ENCODE assay signal across 26 mouse cellular contexts in the genomic region with DNA sequence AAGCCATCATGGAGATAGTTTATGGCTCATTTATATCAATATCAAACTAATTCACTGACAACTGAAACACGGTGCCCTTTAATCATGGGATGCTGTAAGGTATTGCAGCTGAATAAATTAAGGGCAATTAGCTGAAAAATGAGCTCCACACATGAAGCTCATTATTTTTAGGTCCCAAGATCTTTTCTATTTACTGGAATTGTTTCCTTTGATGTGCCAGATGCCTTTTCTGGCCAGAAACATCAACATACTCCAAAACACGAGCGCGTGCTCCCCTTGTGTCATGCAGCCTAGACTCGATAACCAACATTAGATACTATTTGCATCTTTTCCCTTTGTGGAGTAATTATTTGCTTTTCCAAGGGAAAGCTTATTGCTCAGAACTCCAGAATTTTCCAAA.
DNase-seq lines count a peak whose midpoint lies in the region; ATAC-seq lines count a peak whose summit lies in the region.
"Had no signal": no experiment of that assay in that cellular context is flagged by ENCODE, and none has a peak within 500 bp of the region (broad histone marks: within the 10 kb centered on the region; RNA-seq: fewer than 3 reads in every experiment).

No protein-coding gene starts in this region.

- no peak overlapping the region for H3K4me2 ChIP-seq in forebrain, embryonic 14.5 days (ENCODE audit: low read length)
- H3K4me2 ChIP-seq in forebrain, embryonic 11.5 days (ENCODE audit: low read depth, low read length, severe bottlenecking): no peak overlapping the region
- H3K4me2 ChIP-seq in midbrain, embryonic 14.5 days (ENCODE audit: low read length): no peak overlapping the region
- no peak overlapping the region for H3K4me2 ChIP-seq in midbrain, embryonic 15.5 days
- H3K4me2 ChIP-seq: embryonic facial prominence, embryonic 13.5 days; embryonic facial prominence, embryonic 15.5 days; forebrain, embryonic 13.5 days had no signal

- no peak overlapping the region for H3K4me3 ChIP-seq in forebrain, embryonic 14.5 days (ENCODE audit: low read depth, low read length)
- H3K4me3 ChIP-seq in forebrain, embryonic 11.5 days (ENCODE audit: low read depth, low read length): no peak overlapping the region
- no peak overlapping the region for H3K4me3 ChIP-seq in midbrain, embryonic 14.5 days (replicated peaks; ENCODE audit: low read depth, low read length)
- no peak overlapping the region for H3K4me3 ChIP-seq in midbrain, embryonic 15.5 days
- H3K4me3 ChIP-seq: embryonic facial prominence, embryonic 13.5 days; embryonic facial prominence, embryonic 15.5 days; erythroblast, embryonic 14.5 days; forebrain, embryonic 10.5 days; forebrain, embryonic 13.5 days had no signal

- no peaks in the 10 kb centered on the region for H3K9me3 ChIP-seq in forebrain, embryonic 14.5 days (replicated peaks; ENCODE audit: control insufficient read depth, low read length)
- no peaks in the 10 kb centered on the region for H3K9me3 ChIP-seq in forebrain, embryonic 11.5 days (ENCODE audit: control insufficient read depth, low read length)
- no peaks in the 10 kb centered on the region for H3K9me3 ChIP-seq in midbrain, embryonic 14.5 days (ENCODE audit: control insufficient read depth, low read length)
- H3K9me3 ChIP-seq in midbrain, embryonic 15.5 days: no peaks in the 10 kb centered on the region
- H3K9me3 ChIP-seq: embryonic facial prominence, embryonic 13.5 days; embryonic facial prominence, embryonic 15.5 days; forebrain, embryonic 10.5 days; forebrain, embryonic 13.5 days had no signal

- no peaks in the 10 kb centered on the region for H3K36me3 ChIP-seq in forebrain, embryonic 14.5 days (ENCODE audit: control insufficient read depth, insufficient read depth, low read length)
- H3K36me3 ChIP-seq in forebrain, embryonic 11.5 days (ENCODE audit: control insufficient read depth, insufficient read depth, low read length): no peaks in the 10 kb centered on the region
- no peaks in the 10 kb centered on the region for H3K36me3 ChIP-seq in midbrain, embryonic 14.5 days (ENCODE audit: control insufficient read depth, insufficient read depth, low read length)
- H3K36me3 ChIP-seq in midbrain, embryonic 15.5 days (replicated peaks): no peaks in the 10 kb centered on the region
- H3K36me3 ChIP-seq: embryonic facial prominence, embryonic 13.5 days; embryonic facial prominence, embryonic 15.5 days; forebrain, embryonic 10.5 days; G1E had no signal

- ATAC-seq in forebrain, embryonic 14.5 days: no peak
- no peak for ATAC-seq in forebrain, embryonic 11.5 days (replicated peaks; ENCODE audit: low FRiP score)
- no peak for ATAC-seq in midbrain, embryonic 14.5 days (ENCODE audit: low FRiP score, low TSS enrichment)
- no peak for ATAC-seq in midbrain, embryonic 15.5 days (replicated peaks)
- no peak for ATAC-seq in activated CD4-positive, CD25-positive, alpha-beta regulatory T cell, adult 4 months
- ATAC-seq: CD4-positive, CD25-positive, alpha-beta regulatory T cell, adult 4 months; forebrain, embryonic 13.5 days; forebrain, embryonic 16.5 days; Patski had no signal

- H3K9ac ChIP-seq in forebrain, embryonic 14.5 days (ENCODE audit: low read length): no peak overlapping the region
- no peak overlapping the region for H3K9ac ChIP-seq in forebrain, embryonic 11.5 days (ENCODE audit: low read length)
- no peak overlapping the region for H3K9ac ChIP-seq in midbrain, embryonic 14.5 days (replicated peaks; ENCODE audit: low read length)
- H3K9ac ChIP-seq in midbrain, embryonic 15.5 days: no peak overlapping the region
- H3K9ac ChIP-seq: embryonic facial prominence, embryonic 13.5 days; embryonic facial prominence, embryonic 15.5 days; forebrain, embryonic 13.5 days had no signal

- 24% methylated on average over 5 of the region's 5 CpGs for WGBS in forebrain, embryonic 14.5 days
- 65% methylated on average over 5 of the region's 5 CpGs for WGBS in forebrain, embryonic 11.5 days
- 75% methylated on average over 5 of the region's 5 CpGs for WGBS in midbrain, embryonic 14.5 days
- 60% methylated on average over 5 of the region's 5 CpGs for WGBS in midbrain, embryonic 15.5 days

- DNase-seq in embryo, embryonic 11 days: peak; percentile 10
- DNase-seq in embryo, embryonic 10 days (ENCODE audit: low spot score): no peak
- peak; percentile 71 for DNase-seq in forebrain, embryonic 14.5 days (ENCODE audit: low spot score)
- no peak for DNase-seq in forebrain, embryonic 11.5 days (ENCODE audit: low spot score)
- DNase-seq in midbrain, embryonic 14.5 days: peak; percentile 33
- DNase-seq: adrenal gland, adult 2 months; adrenal gland, postnatal 10 days; adrenal gland, postnatal 25 days; B cell, adult 2 months; cerebellum, adult 11-12 months; cerebellum, adult 2 months; cerebellum, adult 9-11 months; cerebellum, postnatal 14 days; cerebellum, postnatal 36 days had no signal

- no peaks in the 10 kb centered on the region for H3K4me1 ChIP-seq in forebrain, embryonic 14.5 days (ENCODE audit: control insufficient read depth, insufficient read depth, low read length)
- H3K4me1 ChIP-seq in forebrain, embryonic 11.5 days (replicated peaks; ENCODE audit: control insufficient read depth, insufficient read depth, low read length): no peaks in the 10 kb centered on the region
- H3K4me1 ChIP-seq in midbrain, embryonic 14.5 days (ENCODE audit: control insufficient read depth, insufficient read depth, low read length): no peaks in the 10 kb centered on the region
- H3K4me1 ChIP-seq in midbrain, embryonic 15.5 days: no peaks in the 10 kb centered on the region
- H3K4me1 ChIP-seq: embryonic facial prominence, embryonic 13.5 days; embryonic facial prominence, embryonic 15.5 days; forebrain, embryonic 10.5 days had no signal

- no peaks in the 10 kb centered on the region for H3K27me3 ChIP-seq in forebrain, embryonic 14.5 days (replicated peaks; ENCODE audit: control insufficient read depth, insufficient read depth, low read length)
- H3K27me3 ChIP-seq in forebrain, embryonic 11.5 days (ENCODE audit: control insufficient read depth, insufficient read depth, low read length): no peaks in the 10 kb centered on the region
- no peaks in the 10 kb centered on the region for H3K27me3 ChIP-seq in midbrain, embryonic 14.5 days (ENCODE audit: control insufficient read depth, insufficient read depth, low read length)
- no peaks in the 10 kb centered on the region for H3K27me3 ChIP-seq in midbrain, embryonic 15.5 days (replicated peaks)
- H3K27me3 ChIP-seq: CH12.LX; embryonic facial prominence, embryonic 13.5 days; embryonic facial prominence, embryonic 15.5 days; forebrain, embryonic 13.5 days; Patski had no signal

- no peak overlapping the region for H3K27ac ChIP-seq in forebrain, embryonic 14.5 days (ENCODE audit: low read depth, low read length)
- no peak overlapping the region for H3K27ac ChIP-seq in forebrain, embryonic 11.5 days (ENCODE audit: low read depth, low read length)
- no peak overlapping the region for H3K27ac ChIP-seq in midbrain, embryonic 14.5 days (replicated peaks; ENCODE audit: low read depth, low read length)
- no peak overlapping the region for H3K27ac ChIP-seq in midbrain, embryonic 15.5 days
- H3K27ac ChIP-seq: embryonic facial prominence, embryonic 13.5 days; embryonic facial prominence, embryonic 15.5 days; forebrain, embryonic 10.5 days; forebrain, embryonic 13.5 days had no signal

Comparison
In these comparisons a context has a peak if more than half of its experiments do, and no peak if none do; other contexts are left out.
1. DNase-seq: peak in embryo, embryonic 11 days (single experiment), forebrain, embryonic 14.5 days (single experiment) and midbrain, embryonic 14.5 days (single experiment); none in embryo, embryonic 10 days (single experiment) and forebrain, embryonic 11.5 days (single experiment).